Mouse (Mus musculus): ENCODE results near the gene Gm17949. TPM values are rescaled to one million over a fixed set of nuclear protein-coding genes. Genes with fewer than 3 reads are reported as not detected.

Gene Gm17949
- polyA plus RNA-seq (2017; shearing (Covaris generic)): 0.42 TPM

GRCm38 (mm10) chr17:57011236-57012141, at the start of gene Gm17949, which contains the start of gene Gtf2f1:
TSS of gene Gm17949 (plus strand) at chr17:57011469.
TSS of gene Gtf2f1 (minus strand) at chr17:57011288.

GRCm38 (mm10) chr17:56982013-56982412, 29.3 kb upstream of the Gm17949 start, which contains the start of gene Acer1:
TSS of gene Acer1 (minus strand) at chr17:56982126.

GRCm38 (mm10) chr17:56990115-56990746, 21.0 kb upstream of the Gm17949 start, which contains the start of gene Clpp:
TSS of gene Clpp (plus strand) at chr17:56990305.

GRCm38 (mm10) chr17:56997029-56997667, 14.1 kb upstream of the Gm17949 start, which contains the start of gene Alkbh7:
TSS of gene Alkbh7 (plus strand) at chr17:56997339.

GRCm38 (mm10) chr17:56999968-57000609, 11.2 kb upstream of the Gm17949 start, which contains the start of gene Pspn:
TSS of gene Pspn (minus strand) at chr17:57000018.

GRCm38 (mm10) chr17:57030931-57031660, 19.8 kb downstream of the Gm17949 start, which contains the start of gene Khsrp:
TSS of gene Khsrp (minus strand) at chr17:57031522.

GRCm38 (mm10) chr17:57041554-57041953, 30.3 kb downstream of the Gm17949 start, which contains the start of gene Slc25a41:
TSS of gene Slc25a41 (minus strand) at chr17:57041654.

GRCm38 (mm10) chr17:57058891-57059485, 47.7 kb downstream of the Gm17949 start, which contains the start of gene Crb3:
TSS of gene Crb3 (plus strand) at chr17:57059105.

GRCm38 (mm10) chr17:57059486-57059977, 48.3 kb downstream of the Gm17949 start, which contains the start of gene Slc25a23:
TSS of gene Slc25a23 (minus strand) at chr17:57059863.

Other genes starting within 250 kb of the Gm17949 start
- 43.1 TPM for gene Dus3l, start 246.7 kb upstream of the Gm17949 start, polyA plus RNA-seq (2017; shearing (Covaris generic))
- 0.95 TPM for gene Prr22, start 241.2 kb upstream of the Gm17949 start, polyA plus RNA-seq (2017; shearing (Covaris generic))
- gene Rfx2, start 180.5 kb upstream of the Gm17949 start, polyA plus RNA-seq (2017; shearing (Covaris generic)): 2.5 TPM
- gene Acsbg2, start 137.0 kb upstream of the Gm17949 start, polyA plus RNA-seq (2017; shearing (Covaris generic)): not detected
- 0.14 TPM for gene 1700061G19Rik, start 136.0 kb upstream of the Gm17949 start, polyA plus RNA-seq (2017; shearing (Covaris generic))
- 24.8 TPM for gene Mllt1, start 76.1 kb upstream of the Gm17949 start, polyA plus RNA-seq (2017; shearing (Covaris generic))
- not detected for gene Acer1, start 29.3 kb upstream of the Gm17949 start, polyA plus RNA-seq (2017; shearing (Covaris generic))
- gene Clpp, start 21.2 kb upstream of the Gm17949 start, polyA plus RNA-seq (2017; shearing (Covaris generic)): 39.7 TPM
- 12.0 TPM for gene Alkbh7, start 14.1 kb upstream of the Gm17949 start, polyA plus RNA-seq (2017; shearing (Covaris generic))
- gene Pspn, start 11.5 kb upstream of the Gm17949 start, polyA plus RNA-seq (2017; shearing (Covaris generic)): not detected
- 62.3 TPM for gene Gtf2f1, start 181 bp upstream of the Gm17949 start, polyA plus RNA-seq (2017; shearing (Covaris generic))
- 48.7 TPM for gene Khsrp, start 20.1 kb downstream of the Gm17949 start, polyA plus RNA-seq (2017; shearing (Covaris generic))
- gene Slc25a41, start 30.2 kb downstream of the Gm17949 start, polyA plus RNA-seq (2017; shearing (Covaris generic)): not detected
- gene Crb3, start 47.6 kb downstream of the Gm17949 start, polyA plus RNA-seq (2017; shearing (Covaris generic)): 4.4 TPM
- gene Slc25a23, start 48.4 kb downstream of the Gm17949 start, polyA plus RNA-seq (2017; shearing (Covaris generic)): 6.7 TPM
- gene Dennd1c, start 67.0 kb downstream of the Gm17949 start, polyA plus RNA-seq (2017; shearing (Covaris generic)): 159 TPM
- 1.5 TPM for gene Tubb4a, start 76.3 kb downstream of the Gm17949 start, polyA plus RNA-seq (2017; shearing (Covaris generic))
- 17.9 TPM for gene Tnfsf9, start 93.9 kb downstream of the Gm17949 start, polyA plus RNA-seq (2017; shearing (Covaris generic))
- not detected for gene Cd70, start 138.3 kb downstream of the Gm17949 start, polyA plus RNA-seq (2017; shearing (Covaris generic))
- gene Tnfsf14, start 182.7 kb downstream of the Gm17949 start, polyA plus RNA-seq (2017; shearing (Covaris generic)): 10.9 TPM
- 0.07 TPM for gene C3, start 216.7 kb downstream of the Gm17949 start, polyA plus RNA-seq (2017; shearing (Covaris generic))
- gene Gpr108, start 237.0 kb downstream of the Gm17949 start, polyA plus RNA-seq (2017; shearing (Covaris generic)): 56.3 TPM
- gene Trip10, start 238.0 kb downstream of the Gm17949 start, polyA plus RNA-seq (2017; shearing (Covaris generic)): 5.4 TPM

Measured in effector memory CD4-positive, alpha-beta T cell, adult 5 months (primary cell).